Mouse (Mus musculus) kidney, embryonic 15.5 days (tissue): ENCODE measurements at regions not wholly inside any gene's neighbourhood (a gene's known extent, or its start where the extent isn't known, plus 50 kb on each side); places are given as distances from the start of the nearest gene placed in this dataset.
"Not testable (repeated sequence)": the region's sequence is repeated elsewhere in the genome, so short reads cannot be mapped to it uniquely, and the experiment has no call there.

Experiments used
- ATAC-seq: fragments of 200-750 bp; cut with Nextera tagmentation; replicated peaks from 2 replicates; pipeline ENCODE4 v1.8.0; 2017; ENCODE audit warnings: moderate TSS enrichment; ENCODE audit not compliant: low FRiP score
- H3K27ac ChIP-seq: fragments of 300-500 bp; sonication (generic); 2 replicates; pipeline ENCODE4 v1.5.1; 2015; ENCODE audit warnings: mild to moderate bottlenecking, inconsistent platforms
- H3K27me3 ChIP-seq: fragments of 300-500 bp; sonication (generic); 2 replicates; pipeline ENCODE4 v1.6.1; 2015; ENCODE audit warnings: inconsistent platforms
- H3K36me3 ChIP-seq: fragments of 300-500 bp; sonication (generic); 2 replicates; pipeline ENCODE4 v1.6.1; 2015; ENCODE audit warnings: inconsistent platforms
- H3K4me1 ChIP-seq: fragments of 300-500 bp; sonication (generic); 2 replicates; pipeline ENCODE4 v1.6.1; 2015; ENCODE audit warnings: inconsistent platforms
- H3K4me2 ChIP-seq: fragments of 300-500 bp; sonication (generic); 2 replicates; pipeline ENCODE4 v1.6.1; 2015; ENCODE audit warnings: moderate library complexity, mild to moderate bottlenecking, inconsistent platforms
- H3K4me3 ChIP-seq: fragments of 300-500 bp; sonication (generic); replicated peaks from 2 replicates; pipeline ENCODE4 v1.5.1; 2015; ENCODE audit warnings: mild to moderate bottlenecking, inconsistent platforms
- H3K9ac ChIP-seq: fragments of 300-500 bp; sonication (generic); 2 replicates; pipeline ENCODE4 v1.6.1; 2015; ENCODE audit warnings: mild to moderate bottlenecking, inconsistent platforms
- H3K9me3 ChIP-seq: fragments of 300-500 bp; sonication (generic); replicated peaks from 2 replicates; pipeline ENCODE4 v1.6.1; 2016; ENCODE audit warnings: inconsistent platforms
- WGBS: fragments of 180-500 bp; shearing (Covaris S2); methylation state at CpG from one replicate; pipeline ENCODE4 v1.1.7; 2015; ENCODE audit warnings: mixed read lengths; 5-methylcytosine and 5-hydroxymethylcytosine counted together

DNA sequence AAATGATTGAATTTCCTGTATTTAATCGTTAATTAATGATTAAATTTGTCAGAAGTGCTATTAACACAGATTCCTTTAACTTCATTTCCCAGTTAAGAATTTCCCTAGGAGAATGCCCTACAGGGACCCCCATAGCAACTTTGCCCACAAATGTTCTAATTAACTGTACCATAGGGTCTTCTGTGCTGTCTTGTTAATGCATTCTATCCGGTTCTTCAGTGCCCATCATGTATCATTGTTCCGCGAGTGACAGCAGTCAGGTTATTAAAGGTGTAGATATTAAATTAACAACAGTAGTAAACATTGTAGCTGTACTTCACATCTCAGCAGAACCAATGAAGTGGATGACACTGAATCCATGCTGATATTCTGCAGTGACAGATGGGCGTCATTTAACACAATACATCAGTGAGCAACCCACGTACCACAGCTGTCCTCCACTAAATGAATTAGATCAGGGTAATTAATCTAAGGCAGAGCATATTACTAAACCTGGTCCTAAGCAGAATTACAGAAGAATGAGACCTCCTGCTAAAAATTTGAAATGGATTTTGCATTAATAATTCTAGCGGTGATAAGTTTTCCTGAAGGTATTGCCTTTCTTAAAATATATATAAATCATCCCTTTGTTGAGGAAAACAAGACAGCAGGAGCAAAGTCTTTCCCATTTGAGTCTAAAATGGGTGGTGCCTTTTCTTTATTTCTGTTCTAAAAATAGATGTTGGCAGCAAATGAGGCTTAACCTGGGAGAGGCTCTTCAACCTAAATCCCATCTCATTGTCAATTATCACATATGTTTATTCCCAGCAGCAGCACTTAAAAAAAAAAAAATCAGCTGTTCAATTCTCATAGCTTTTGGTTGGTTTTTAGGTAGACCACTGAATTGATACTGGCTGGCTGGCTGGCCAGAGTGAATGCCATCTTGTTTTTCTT lies 872.3 kb downstream of the Nxph1 start:
- H3K9me3 ChIP-seq = no peaks in the 10 kb centered on the region
- no peaks in the 10 kb centered on the region for H3K4me1 ChIP-seq
- H3K36me3 ChIP-seq = no peaks in the 10 kb centered on the region
- no peaks in the 10 kb centered on the region for H3K27me3 ChIP-seq
- H3K27ac ChIP-seq = no peak overlapping the region
- H3K4me3 ChIP-seq = no peak overlapping the region
- H3K4me2 ChIP-seq = no peak overlapping the region
- WGBS = 82% methylated on average over 7 of the region's 7 CpGs
- H3K9ac ChIP-seq = no peak overlapping the region
- no peak for ATAC-seq

DNA sequence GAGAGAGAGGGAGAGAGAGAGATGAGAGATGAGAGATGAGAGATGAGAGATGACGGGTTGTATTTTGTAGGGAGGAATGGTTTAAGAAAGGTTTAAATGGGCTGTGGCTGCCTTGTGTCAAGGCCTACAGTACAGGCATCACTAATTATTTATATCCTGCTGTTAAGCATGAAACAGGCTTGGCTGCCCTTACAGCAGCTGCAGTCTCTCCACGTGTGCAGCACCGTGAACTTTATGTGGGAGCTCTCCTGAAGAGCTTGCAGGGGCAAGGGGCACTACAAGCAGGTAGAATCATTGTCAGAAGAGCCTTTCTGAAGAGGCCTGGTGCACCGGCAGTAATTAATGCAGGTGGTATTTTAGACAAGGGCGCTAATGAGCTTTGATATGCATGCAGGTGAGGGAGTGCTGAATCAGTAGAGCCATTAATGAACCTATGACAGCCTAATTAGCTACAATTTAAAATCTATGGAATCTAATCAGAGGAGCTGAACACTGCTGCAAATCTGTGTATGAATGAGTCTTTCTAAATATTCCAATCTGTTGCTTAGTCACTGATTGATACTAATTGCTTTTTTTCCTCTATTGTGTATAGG lies 886.7 kb downstream of the Nxph1 start:
- WGBS = 23% methylated on average over 5 of the region's 5 CpGs
- Histone ChIP-seq H3K27ac (no peak overlapping the region), H3K36me3 (no peaks in the 10 kb centered on the region), H3K27me3 (no peaks in the 10 kb centered on the region), H3K4me1 (0 out of 2 replicates have a peak, but pooled peaks cover 3% of the 10 kb centered on the region), H3K9ac (no peak overlapping the region), H3K4me3 (no peak overlapping the region), H3K9me3 (no peaks in the 10 kb centered on the region), H3K4me2 (no peak overlapping the region)
- ATAC-seq = peak; percentile 43; the same call in 1 of the 2 replicates

DNA sequence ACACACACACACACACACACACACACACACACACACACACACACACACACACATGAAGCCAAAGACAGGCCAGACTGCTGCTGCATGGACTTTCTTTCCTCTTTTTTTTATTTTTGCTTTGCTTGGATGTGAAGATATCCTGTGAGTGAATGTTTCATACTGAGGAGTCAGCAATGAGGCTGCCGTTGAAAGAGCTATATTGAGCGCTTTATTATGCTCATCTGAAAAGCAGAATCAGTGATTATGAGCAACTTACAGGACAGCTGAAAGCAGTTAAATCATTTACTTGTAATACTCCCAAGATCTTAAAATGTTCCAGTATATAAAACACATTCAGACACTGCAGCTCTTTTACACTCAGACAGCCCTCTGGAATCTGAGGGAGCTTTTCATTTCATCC lies 894.2 kb downstream of the Nxph1 start:
- Histone ChIP-seq H3K4me2 (no peak overlapping the region), H3K4me1 (no peaks in the 10 kb centered on the region), H3K27ac (no peak overlapping the region), H3K9me3 (no peaks in the 10 kb centered on the region), H3K9ac (no peak overlapping the region), H3K36me3 (no peaks in the 10 kb centered on the region), H3K27me3 (no peaks in the 10 kb centered on the region), H3K4me3 (no peak overlapping the region)
- ATAC-seq = no peak
- 82% methylated on average over 2 of the region's 2 CpGs for WGBS

DNA sequence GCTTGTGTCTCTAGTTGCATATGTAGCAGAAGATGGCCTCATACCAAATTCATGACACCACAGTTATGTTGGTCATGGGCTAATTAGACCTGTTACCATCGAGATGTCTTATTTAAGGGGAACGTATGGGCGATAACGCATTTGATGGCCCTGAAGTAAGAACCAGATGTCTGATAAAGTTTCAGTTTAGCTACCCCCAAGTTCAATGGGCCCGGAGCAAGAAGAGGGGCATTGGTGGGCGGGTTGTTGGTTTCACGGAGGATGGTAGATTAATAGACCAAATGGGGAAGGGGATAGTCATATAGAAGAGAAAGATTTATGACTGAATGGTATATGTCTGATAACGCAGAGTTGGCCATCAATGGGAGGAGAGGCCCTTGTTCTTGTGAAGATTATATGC lies 941.6 kb downstream of the Nxph1 start:
- H3K4me3 ChIP-seq, H3K4me2 ChIP-seq, H3K9ac ChIP-seq, H3K36me3 ChIP-seq, H3K27ac ChIP-seq, H3K9me3 ChIP-seq, H3K4me1 ChIP-seq, H3K27me3 ChIP-seq: not testable (repeated sequence)
- WGBS = 86% methylated on average over 8 of the region's 8 CpGs
- peak; percentile 100 for ATAC-seq
